Mouse (Mus musculus) midbrain, postnatal 0 days (tissue): ENCODE data around the gene Angpt4. TPM values are rescaled to one million over a fixed set of nuclear protein-coding genes. Genes with fewer than 3 reads are reported as not detected.

ENCODE experiments used
- ATAC-seq: fragments of 200-750 bp; cut with Nextera tagmentation; 2 replicates; pipeline ENCODE4 v1.8.0; 2017; ENCODE audit warnings: moderate number of reproducible peaks, mild to moderate bottlenecking, moderate TSS enrichment, moderate library complexity; ENCODE audit not compliant: low FRiP score
- DNase-seq: peaks from one replicate; pipeline ENCODE4 v3.0.0-alpha.2; 2015; ENCODE audit warnings: low spot score
- H3K27ac ChIP-seq: fragments of 300-500 bp; sonication (generic); 2 replicates; pipeline ENCODE4 v1.5.1; 2014; ENCODE audit warnings: low read depth, mild to moderate bottlenecking, low read length, mixed read lengths
- H3K27me3 ChIP-seq: fragments of 300-500 bp; sonication (generic); 2 replicates; pipeline ENCODE4 v1.6.1; 2014; ENCODE audit warnings: low read length, control low read depth, mixed read lengths; ENCODE audit not compliant: insufficient read depth
- H3K36me3 ChIP-seq: fragments of 300-500 bp; sonication (generic); 2 replicates; pipeline ENCODE4 v1.6.1; 2014; ENCODE audit warnings: low read length, control low read depth, mixed read lengths; ENCODE audit not compliant: insufficient read depth
- H3K4me1 ChIP-seq: fragments of 300-500 bp; sonication (generic); 2 replicates; pipeline ENCODE4 v1.6.1; 2014; ENCODE audit warnings: mild to moderate bottlenecking, control low read depth, antibody characterized with exemption, low read length, mixed read lengths; ENCODE audit not compliant: insufficient read depth
- H3K4me2 ChIP-seq: fragments of 300-500 bp; sonication (generic); 2 replicates; pipeline ENCODE4 v1.6.1; 2014; ENCODE audit warnings: low read depth, mild to moderate bottlenecking, low read length, mixed read lengths; ENCODE audit not compliant: poor library complexity, severe bottlenecking
- H3K4me3 ChIP-seq: fragments of 300-500 bp; sonication (generic); 2 replicates; pipeline ENCODE4 v1.5.1; 2014; ENCODE audit warnings: low read depth, mild to moderate bottlenecking, low read length, moderate library complexity
- H3K9ac ChIP-seq: fragments of 300-500 bp; sonication (generic); replicated peaks from 2 replicates; pipeline ENCODE4 v1.6.1; 2014; ENCODE audit warnings: mild to moderate bottlenecking, low read length, moderate library complexity, mixed read lengths; ENCODE audit not compliant: poor library complexity, severe bottlenecking
- H3K9me3 ChIP-seq: fragments of 300-500 bp; sonication (generic); 2 replicates; pipeline ENCODE4 v1.6.1; 2016; ENCODE audit warnings: low read length, control low read depth
- CTCF ChIP-seq: IDR thresholded peaks from 2 replicates; pipeline ENCODE4 v1.5.1; 2016; ENCODE audit warnings: antibody characterized with exemption, mild to moderate bottlenecking
- WGBS: fragments of 180-500 bp; shearing (Covaris S2); extraction: QIAGEN DNeasy Blood & Tissue Kit; methylation state at CpG from one replicate; pipeline ENCODE4 v1.1.7; 2014; 5-methylcytosine and 5-hydroxymethylcytosine counted together
- polyA plus RNA-seq: library from polyadenylated mRNA; unstranded; fragments of >200 nt; fragmentation: Nextera tagmentation; extraction: Ambion mirVana; gene quantifications from 2 replicates; pipeline ENCODE4 v1.2.1, GENCODE M21; 2015
- total RNA-seq: library from RNA; depleted of rRNA; stranded (reverse); fragments of >200 nt; gene quantifications from 2 replicates; pipeline ENCODE4 v1.2.3, GENCODE M21; 2014

Angpt4 gene
- total and polyA plus RNA-seq, 2 experiments from 2014 or later = 0.25 to 0.38 TPM

GRCm38 (mm10) chr2:151972880-151973594 is 62.0 kb downstream of the Angpt4 start:
- no peak for TF ChIP-seq CTCF

GRCm38 (mm10) chr2:151973595-151974562 is 62.9 kb downstream of the Angpt4 start:
- peak; percentile 32 for TF ChIP-seq CTCF
- 0 out of 2 replicates have a peak, but pooled peaks have one; percentile 2 for ATAC-seq
- H3K36me3 ChIP-seq = no peaks in the 10 kb centered on the region
- H3K4me2 ChIP-seq = peak overlapping the region; percentile 45
- no peak for DNase-seq
- H3K9ac ChIP-seq = peak overlapping the region; percentile 15; the same call in 1 of the 2 replicates
- H3K27ac ChIP-seq = no peak overlapping the region
- peak overlapping the region; percentile 25 for H3K4me3 ChIP-seq
- no peaks in the 10 kb centered on the region for H3K27me3 ChIP-seq
- peaks cover 17% of the 10 kb centered on the region for H3K4me1 ChIP-seq
- WGBS = 7% methylated on average over 36 of the region's 36 CpGs
- no peaks in the 10 kb centered on the region for H3K9me3 ChIP-seq

More at GRCm38 (mm10) chr2:151972880-151973594, 62.0 kb downstream of the Angpt4 start:
- 0 out of 2 replicates have a peak, but pooled peaks have one; percentile 14 for ATAC-seq
- H3K9me3 ChIP-seq = no peaks in the 10 kb centered on the region
- H3K36me3 ChIP-seq = no peaks in the 10 kb centered on the region
- H3K27me3 ChIP-seq = no peaks in the 10 kb centered on the region
- DNase-seq = peak; percentile 69
- no peak overlapping the region; the same call in 1 of the 2 replicates for H3K9ac ChIP-seq
- H3K4me3 ChIP-seq = peak overlapping the region; percentile 25
- 13% methylated on average over 23 of the region's 23 CpGs for WGBS
- H3K27ac ChIP-seq = no peak overlapping the region
- H3K4me2 ChIP-seq = peak overlapping the region; percentile 45
- H3K4me1 ChIP-seq = peaks cover 16% of the 10 kb centered on the region; the same call in 1 of the 2 replicates

- Histone ChIP-seq H3K27ac (no peak overlapping the region), H3K4me2 (no peak overlapping the region), H3K4me3 (no peak overlapping the region), H3K9me3 (no peaks in the 10 kb centered on the region), H3K9ac (no peak overlapping the region), H3K4me1 (peaks cover 18% of the 10 kb centered on the region), H3K36me3 (no peaks in the 10 kb centered on the region), H3K27me3 (no peaks in the 10 kb centered on the region)
- 88% methylated on average over 5 of the region's 5 CpGs for WGBS
- no peak for ATAC-seq
- TF ChIP-seq CTCF = peak; percentile 36; the same call in 1 of the 2 replicates
- no peak for DNase-seq
Measured at GRCm38 (mm10) chr2:151975295-151975694, 64.3 kb downstream of the Angpt4 start.

GRCm38 (mm10) chr2:151976067-151976466 is 65.1 kb downstream of the Angpt4 start:
- Histone ChIP-seq H3K9me3 (no peaks in the 10 kb centered on the region), H3K4me1 (peaks cover 18% of the 10 kb centered on the region), H3K9ac (no peak overlapping the region), H3K27me3 (no peaks in the 10 kb centered on the region), H3K27ac (no peak overlapping the region), H3K4me2 (no peak overlapping the region), H3K4me3 (no peak overlapping the region), H3K36me3 (no peaks in the 10 kb centered on the region)
- DNase-seq = no peak
- no peak for ATAC-seq
- no peak for TF ChIP-seq CTCF
- 90% methylated on average over 3 of the region's 3 CpGs for WGBS

- no peak overlapping the region for H3K9ac ChIP-seq
- no peak for TF ChIP-seq CTCF
Measured at GRCm38 (mm10) chr2:151977689-151978440, 66.9 kb downstream of the Angpt4 start.

More at GRCm38 (mm10) chr2:151977689-151978440, 66.9 kb downstream of the Angpt4 start:
- WGBS = 83% methylated on average over 4 of the region's 4 CpGs
- Histone ChIP-seq H3K27me3 (no peaks in the 10 kb centered on the region), H3K27ac (no peak overlapping the region), H3K4me2 (no peak overlapping the region), H3K9me3 (no peaks in the 10 kb centered on the region), H3K4me3 (no peak overlapping the region), H3K36me3 (no peaks in the 10 kb centered on the region), H3K4me1 (peaks cover 15% of the 10 kb centered on the region)
- ATAC-seq = no peak
- DNase-seq = no peak
